Comparison of ENCODE assay signal across 9 mouse cellular contexts in the genomic region with DNA sequence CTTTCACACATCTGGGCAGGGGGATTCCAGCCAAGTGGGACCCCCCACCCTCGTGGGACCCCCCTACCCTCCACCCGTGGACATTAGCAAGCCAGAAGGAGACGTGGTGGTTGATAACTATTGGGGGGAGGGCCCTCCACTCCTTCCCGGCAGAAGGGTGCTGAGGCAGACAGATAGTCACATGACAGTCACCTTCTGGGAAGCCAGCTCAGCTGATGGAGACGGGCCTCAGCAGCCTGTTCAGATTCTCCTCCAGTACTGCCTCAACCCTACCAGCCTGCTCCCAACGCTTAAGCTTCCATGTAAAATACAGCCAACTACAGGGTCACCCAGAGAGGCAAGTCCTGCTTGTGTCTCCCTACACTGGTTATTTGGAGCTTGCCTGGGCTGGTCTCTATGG. TPM values are rescaled to one million over a fixed set of nuclear protein-coding genes. Genes with fewer than 3 reads are reported as not detected.
DNase-seq lines count a peak whose midpoint lies in the region; ATAC-seq and TF ChIP-seq lines count a peak whose summit lies in the region.
"Had no signal": no experiment of that assay in that cellular context is flagged by ENCODE, and none has a peak within 500 bp of the region (broad histone marks: within the 10 kb centered on the region; RNA-seq: fewer than 3 reads in every experiment).

No protein-coding gene starts in this region.

- H3K4me1 ChIP-seq in heart, embryonic 12.5 days (replicated peaks), result peaks cover 45% of the 10 kb centered on the region
- peaks cover 78% of the 10 kb centered on the region for H3K4me1 ChIP-seq in megakaryocyte, embryonic 14.5 days
- H3K4me1 ChIP-seq in stomach, embryonic 14.5 days (ENCODE audit: control insufficient read depth, insufficient read depth, low read length), result peaks cover 25% of the 10 kb centered on the region

- H3K4me3 ChIP-seq in heart, embryonic 12.5 days, result no peak overlapping the region
- peak overlapping the region; percentile 100 for H3K4me3 ChIP-seq in megakaryocyte, embryonic 14.5 days (replicated peaks)
- H3K4me3 ChIP-seq in layer of hippocampus, adult 2 months, result peak overlapping the region; percentile 90
- no peak overlapping the region for H3K4me3 ChIP-seq in stomach, embryonic 14.5 days (ENCODE audit: low read depth, low read length)

- 31% methylated on average over 6 of the region's 6 CpGs for WGBS in heart, embryonic 12.5 days
- 30% methylated on average over 6 of the region's 6 CpGs for WGBS in stomach, embryonic 14.5 days

- no peak for TF ChIP-seq CTCF in layer of hippocampus, adult 2 months (conservative IDR thresholded peaks at IDR 0.05)

- no peaks in the 10 kb centered on the region for H3K9me3 ChIP-seq in heart, embryonic 12.5 days (replicated peaks)
- H3K9me3 ChIP-seq in megakaryocyte, embryonic 14.5 days, result no peaks in the 10 kb centered on the region
- H3K9me3 ChIP-seq in stomach, embryonic 14.5 days (ENCODE audit: control insufficient read depth, low read depth, low read length), result no peaks in the 10 kb centered on the region

- H3K9ac ChIP-seq in heart, embryonic 12.5 days, result no peak overlapping the region
- H3K9ac ChIP-seq in stomach, embryonic 14.5 days (replicated peaks; ENCODE audit: low read depth, low read length), result no peak overlapping the region

- peak overlapping the region; percentile 98; the same call in 1 of the 2 replicates for H3K4me2 ChIP-seq in heart, embryonic 12.5 days
- peak overlapping the region; percentile 10; the same call in 1 of the 2 replicates for H3K4me2 ChIP-seq in stomach, embryonic 14.5 days (replicated peaks; ENCODE audit: low read depth, low read length)

- no peak for ATAC-seq in heart, embryonic 12.5 days (ENCODE audit: insufficient number of reproducible peaks, low FRiP score)
- no peak for ATAC-seq in megakaryocyte, adult 5-6 weeks (ENCODE audit: poor library complexity, severe bottlenecking)
- no peak for ATAC-seq in stomach, embryonic 14.5 days (ENCODE audit: insufficient number of reproducible peaks, insufficient read depth, low FRiP score, low read depth)

- intact Hi-C loops in heart, postnatal 25 days (cut with DNase I), result loop anchor here (5.0 kb wide), 1 partner anchor 61 kb away; no protein-coding TSS in a partner anchor

- H3K27me3 ChIP-seq in heart, embryonic 12.5 days (replicated peaks), result peaks cover 72% of the 10 kb centered on the region
- no peaks in the 10 kb centered on the region for H3K27me3 ChIP-seq in megakaryocyte, embryonic 14.5 days (replicated peaks)
- peaks cover 21% of the 10 kb centered on the region for H3K27me3 ChIP-seq in stomach, embryonic 14.5 days (ENCODE audit: control insufficient read depth, insufficient read depth, low read length)

- no peak for DNase-seq in heart, postnatal 25 days (ENCODE audit: low spot score)
- DNase-seq in layer of hippocampus, adult 2 months (ENCODE audit: low spot score in 2 of 2), result peak in 1 of 2 experiments; percentile 47
- DNase-seq in adrenal gland, adult (ENCODE audit: inconsistent age in 2 of 2, low spot score in 1 of 2), result no peak
- DNase-seq in gastrocnemius, postnatal 4 days (ENCODE audit: low spot score in 2 of 2), result no peak

- no peak overlapping the region for H3K27ac ChIP-seq in heart, embryonic 12.5 days (ENCODE audit: poor library complexity, severe bottlenecking)
- peak overlapping the region; percentile 99 for H3K27ac ChIP-seq in layer of hippocampus, adult 2 months
- H3K27ac ChIP-seq in stomach, embryonic 14.5 days (ENCODE audit: low read length), result no peak overlapping the region

- no peaks in the 10 kb centered on the region for H3K36me3 ChIP-seq in heart, embryonic 12.5 days
- H3K36me3 ChIP-seq in megakaryocyte, embryonic 14.5 days (replicated peaks; ENCODE audit: low read length), result peaks cover 48% of the 10 kb centered on the region
- H3K36me3 ChIP-seq in stomach, embryonic 14.5 days (ENCODE audit: control insufficient read depth, insufficient read depth, low read length), result no peaks in the 10 kb centered on the region

RNA-seq across cellular contexts. Expression of gene Pdgfb, which starts 3.6 kb away (rescaled TPM):
- polyA plus RNA-seq in heart, embryonic 12.5 days (2016; fragmentation: Nextera tagmentation; extraction: Ambion mirVana), result 1.7 and 2.3 TPM in 2 replicates
- 10 to 100 TPM; 24.5 to 33.8 TPM for total RNA-seq in heart, postnatal 25 days (2021)
- polyA plus RNA-seq in megakaryocyte, embryonic 14.5 days (2012; ENCODE audit: insufficient read depth, low replicate concordance), result 107 and 125 TPM in 2 replicates
- 1.3 and 1.6 TPM in 2 replicates for total RNA-seq in megakaryocyte, adult 5-6 weeks (2015)
- total RNA-seq in megakaryocyte, adult 5-6 weeks (2017), result 0.40 and 1.7 TPM in 2 replicates
- 10 to 100 TPM; 27.4 to 29.3 TPM for total RNA-seq in layer of hippocampus, adult 2 months (2021)
- polyA plus RNA-seq in stomach, embryonic 14.5 days (2014; fragmentation: Nextera tagmentation; extraction: Ambion mirVana), result 5.0 and 6.2 TPM in 2 replicates
- 10 to 100 TPM; 51.5 to 52.8 TPM for total RNA-seq in gastrocnemius, postnatal 4 days (2021)
- total RNA-seq: CH12.LX had no signal

RNA-seq across cellular contexts. Expression of gene Cbx7, which starts 40.3 kb away (rescaled TPM):
- 1.4 and 1.7 TPM in 2 replicates for polyA plus RNA-seq in heart, embryonic 12.5 days (2016; fragmentation: Nextera tagmentation; extraction: Ambion mirVana)
- 1 to 10 TPM; 9.4 to 9.8 TPM for total RNA-seq in heart, postnatal 25 days (2021)
- polyA plus RNA-seq in megakaryocyte, embryonic 14.5 days (2012; ENCODE audit: insufficient read depth, low replicate concordance), result 2.2 and 5.7 TPM in 2 replicates
- total RNA-seq in megakaryocyte, adult 5-6 weeks (2015), result 4.9 and 5.5 TPM in 2 replicates
- 3.9 and 7.0 TPM in 2 replicates for total RNA-seq in megakaryocyte, adult 5-6 weeks (2017)
- total RNA-seq in layer of hippocampus, adult 2 months (2021), result 10 to 100 TPM; 49.8 to 50.3 TPM
- 5.0 and 5.8 TPM in 2 replicates for polyA plus RNA-seq in stomach, embryonic 14.5 days (2014; fragmentation: Nextera tagmentation; extraction: Ambion mirVana)
- total RNA-seq in gastrocnemius, postnatal 4 days (2021), result 1 to 10 TPM; 2.1 TPM

Comparison
In these comparisons a context has a peak if more than half of its experiments do, and no peak if none do; other contexts are left out.
1. H3K4me3 ChIP-seq: peak in megakaryocyte, embryonic 14.5 days (single experiment) and layer of hippocampus, adult 2 months (single experiment); none in heart, embryonic 12.5 days (single experiment) and stomach, embryonic 14.5 days (single experiment).
2. RNA of gene Pdgfb, which starts 3.6 kb away (total RNA-seq): 51.5 to 52.8 TPM in gastrocnemius, postnatal 4 days, 24.5 to 33.8 TPM in heart, postnatal 25 days and 27.4 to 29.3 TPM in layer of hippocampus, adult 2 months; 0.40 to 1.7 TPM in megakaryocyte, adult 5-6 weeks; every median in the first group is over 4 times any median in the second.
3. RNA of gene Cbx7, which starts 40.3 kb away (total RNA-seq): 49.8 to 50.3 TPM in layer of hippocampus, adult 2 months; 9.4 to 9.8 TPM in heart, postnatal 25 days, 3.9 to 7.0 TPM in megakaryocyte, adult 5-6 weeks and 2.1 TPM in gastrocnemius, postnatal 4 days; every median in the first group is over 4 times any median in the second.